Mouse (Mus musculus) mouse embryonic stem cell (cell line): ENCODE data around the gene Mki67.

Experiments
- in situ Hi-C, 2 experiments: fragments of 300-500 bp; cut with MboI; formaldehyde crosslinking; loops; 1 replicate in 1 of 2; 3 replicates in 1 of 2; pipeline ENCODE4 v1.14.3; 2019 to 2020; ENCODE audit warnings: low sequenced_read_pairs in 2 of 2, low pct_unique_long_range_greater_than_20kb in 1 of 2, mixed read lengths in 1 of 2; ENCODE audit not compliant: unreplicated experiment in 1 of 2

Gene Mki67

GRCm38 (mm10) chr7:135715642-135716444 is at the start of gene Mki67:
Gene Mki67 (minus strand): TSS chr7:135716361.
- in situ Hi-C loops: no loop called here

GRCm38 (mm10) chr7:135763311-135763710 is 47.1 kb upstream of the Mki67 start:
- in situ Hi-C loops: no loop called here

- in situ Hi-C loops: no loop called here
Measured at GRCm38 (mm10) chr7:135758754-135759510, 42.8 kb upstream of the Mki67 start.

DNA sequence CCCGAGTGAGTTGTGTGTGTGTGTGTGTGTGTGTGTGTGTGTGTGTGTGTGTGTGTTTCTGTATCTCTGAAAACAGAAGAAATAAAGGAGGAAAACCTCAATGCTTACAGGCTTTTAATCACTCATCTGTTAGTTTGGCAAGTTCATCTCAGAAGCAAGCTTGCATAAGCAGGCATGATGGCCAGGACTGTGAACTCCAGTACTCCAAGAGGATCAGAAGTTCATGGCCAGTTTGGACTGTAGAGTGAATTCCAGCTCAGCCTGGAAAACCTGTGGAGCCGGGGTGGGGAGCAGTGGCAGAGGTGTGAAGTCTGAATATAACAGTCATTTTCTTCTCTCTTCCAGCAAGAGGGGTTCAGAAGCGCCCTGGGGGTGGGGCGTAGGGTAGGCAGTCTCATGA is 42.0 kb upstream of the Mki67 start:
- in situ Hi-C loops: no loop called here

- in situ Hi-C loops: no loop called here
Measured at GRCm38 (mm10) chr7:135756984-135757586, 40.9 kb upstream of the Mki67 start.

DNA sequence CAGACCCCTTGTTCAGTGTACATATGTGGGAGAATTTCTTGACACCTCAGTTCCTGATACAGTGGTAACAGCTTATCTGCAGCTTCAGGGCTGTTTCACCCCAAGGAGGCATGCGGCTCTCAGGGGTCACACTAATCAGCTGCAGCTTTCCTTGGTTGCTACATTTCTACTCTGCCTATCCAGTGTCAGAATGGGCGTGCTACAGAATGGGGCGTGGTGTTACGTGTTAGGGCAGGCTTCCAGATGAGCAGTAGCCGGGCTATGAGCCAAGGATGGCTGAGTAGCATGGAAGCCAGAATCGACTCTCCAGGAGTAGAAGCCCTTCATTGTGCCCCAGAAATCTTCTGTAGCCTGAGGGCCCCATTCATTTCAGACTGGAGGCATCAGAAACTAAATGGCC is 32.8 kb upstream of the Mki67 start:
- in situ Hi-C loops: no loop called here

DNA sequence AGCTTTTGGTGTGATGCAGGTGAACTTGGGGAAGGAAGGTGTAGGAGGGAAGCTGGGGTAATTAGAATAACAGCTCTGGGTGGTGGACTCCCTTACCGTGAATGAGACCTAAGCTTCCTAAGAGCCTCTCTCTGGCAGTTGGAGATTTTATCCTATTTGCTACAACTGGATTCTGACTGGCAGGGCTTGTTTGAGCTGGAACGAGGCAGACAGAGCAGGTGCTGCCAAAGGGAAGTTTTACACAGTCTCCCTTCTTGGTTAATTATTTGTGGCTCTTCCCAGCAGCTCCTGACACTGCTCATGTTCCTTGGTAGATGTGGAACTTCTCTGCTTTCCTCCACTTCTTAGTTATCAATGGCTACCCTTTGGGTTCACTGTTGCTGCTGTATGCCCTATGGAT is 30.9 kb upstream of the Mki67 start:
- in situ Hi-C loops: no loop called here

DNA sequence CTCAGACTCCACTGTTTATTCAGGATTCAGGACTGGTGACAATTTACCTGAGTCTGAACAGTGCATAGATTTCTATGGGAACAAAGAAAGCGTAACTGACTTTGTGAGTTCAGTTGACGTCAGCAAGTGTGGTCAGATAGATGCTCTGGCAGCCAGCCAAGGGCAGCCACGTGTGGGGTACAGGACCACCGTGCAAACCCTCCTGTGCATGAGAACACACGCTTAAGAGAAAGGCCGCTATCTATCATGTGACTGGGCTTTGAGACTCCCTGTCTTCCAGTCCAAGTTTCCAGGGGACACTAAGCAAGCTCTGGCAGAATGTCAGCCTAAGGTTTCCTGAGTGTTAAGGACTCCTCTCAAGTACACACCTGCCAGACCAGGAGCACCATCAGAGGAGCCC is 30.4 kb upstream of the Mki67 start:
- in situ Hi-C loops: no loop called here

GRCm38 (mm10) chr7:135745091-135745490 is 28.9 kb upstream of the Mki67 start:
- in situ Hi-C loops: no loop called here

DNA sequence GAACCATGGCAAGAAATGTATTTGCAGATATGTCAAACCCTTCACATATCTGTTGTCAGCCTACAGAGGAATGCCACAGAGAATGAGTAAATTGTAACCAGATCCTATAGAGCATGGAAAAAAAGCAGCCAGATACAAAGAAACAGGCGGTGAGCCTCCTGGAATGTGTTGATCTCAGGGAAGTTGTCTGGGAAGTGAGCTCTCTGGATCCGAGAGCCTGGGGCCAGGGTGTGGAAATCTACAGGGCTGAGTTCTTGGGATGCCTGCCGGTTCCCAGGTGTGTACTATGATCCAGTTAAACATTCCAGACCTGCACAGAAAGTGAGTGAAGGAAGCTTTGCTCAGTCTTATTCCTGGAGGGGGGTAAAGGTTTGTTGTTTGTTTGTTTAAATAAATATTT is 24.3 kb upstream of the Mki67 start:
- in situ Hi-C loops: no loop called here

- in situ Hi-C loops: no loop called here
Measured at GRCm38 (mm10) chr7:135736581-135736886, 20.4 kb upstream of the Mki67 start.

- in situ Hi-C loops: no loop called here
Measured at GRCm38 (mm10) chr7:135735691-135736580, 19.8 kb upstream of the Mki67 start.

DNA sequence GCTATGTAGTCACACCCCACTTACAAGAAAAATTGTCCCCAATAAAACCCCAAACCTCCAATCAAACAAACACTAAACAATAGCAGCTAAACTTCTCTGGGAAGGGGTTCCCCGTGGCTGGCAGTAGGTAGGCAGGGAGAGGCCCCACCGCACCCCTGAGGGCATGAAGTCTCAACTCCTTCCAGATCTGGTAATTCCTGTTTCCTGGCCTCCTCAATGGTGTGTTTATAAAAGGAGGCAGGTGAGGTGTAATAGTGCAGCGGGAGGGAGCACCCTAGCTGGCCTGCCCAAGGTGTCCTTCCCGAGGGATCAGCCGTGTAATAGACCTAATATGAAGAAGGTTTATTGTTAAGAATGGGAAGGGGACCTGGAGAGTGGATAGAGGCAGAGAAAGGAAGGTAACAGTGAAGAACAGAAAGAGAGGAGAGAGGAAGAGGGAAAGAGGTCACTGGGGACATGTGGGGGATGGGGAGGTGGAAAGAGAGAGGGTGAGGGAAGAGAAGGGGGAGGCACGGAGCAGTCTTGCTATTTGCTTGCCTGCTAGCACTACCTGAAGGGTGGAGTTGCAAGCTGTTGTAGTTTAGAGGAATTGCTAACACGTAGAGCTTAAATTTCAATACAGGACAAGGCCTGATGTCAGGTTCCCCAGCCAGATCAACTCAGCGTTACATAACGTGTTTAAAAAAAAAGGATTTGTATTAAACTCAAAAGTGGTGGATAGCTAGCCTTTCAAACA is 18.9 kb upstream of the Mki67 start:
- in situ Hi-C loops: no loop called here

GRCm38 (mm10) chr7:135734379-135734778 is 18.2 kb upstream of the Mki67 start:
- in situ Hi-C loops: no loop called here

GRCm38 (mm10) chr7:135728038-135728437 is 11.9 kb upstream of the Mki67 start:
- in situ Hi-C loops: no loop called here

DNA sequence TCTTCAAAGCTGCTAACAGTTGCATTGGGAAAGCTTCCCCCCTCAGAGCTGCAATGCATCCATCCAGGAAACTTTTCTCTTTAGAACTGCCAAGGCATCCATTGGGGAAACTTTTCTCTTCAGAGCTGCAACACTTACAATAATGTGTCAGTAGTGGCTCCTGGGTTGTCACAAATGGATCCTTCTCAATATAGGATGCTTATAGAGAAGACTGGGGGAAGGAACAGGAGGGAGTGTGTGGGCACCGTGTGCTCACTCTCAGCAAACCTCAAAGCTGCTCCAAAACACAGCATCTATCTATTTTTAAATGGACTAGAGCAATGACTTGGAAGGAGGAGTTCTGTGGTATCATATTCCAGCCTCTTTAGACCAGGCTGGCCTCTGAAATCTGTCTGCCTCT is 10.5 kb upstream of the Mki67 start:
- in situ Hi-C loops: no loop called here

- in situ Hi-C loops: no loop called here
Measured at GRCm38 (mm10) chr7:135723672-135724341, 7.6 kb upstream of the Mki67 start.
